Mouse (Mus musculus) hindbrain, embryonic 12.5 days (tissue): ENCODE results near the gene Iqcf4. TPM values are rescaled to one million over a fixed set of nuclear protein-coding genes. Genes with fewer than 3 reads are reported as not detected.

Experiments
- ATAC-seq: fragments of 200-750 bp; cut with Nextera tagmentation; 2 replicates; pipeline ENCODE4 v1.8.0; 2017; ENCODE audit warnings: moderate TSS enrichment; ENCODE audit not compliant: low FRiP score
- H3K27ac ChIP-seq: fragments of 300-500 bp; sonication (generic); 2 replicates; pipeline ENCODE4 v1.5.1; 2016; ENCODE audit warnings: mild to moderate bottlenecking
- H3K27me3 ChIP-seq: fragments of 300-500 bp; sonication (generic); 2 replicates; pipeline ENCODE4 v1.6.1; 2016; ENCODE audit warnings: mild to moderate bottlenecking
- H3K36me3 ChIP-seq: fragments of 300-500 bp; sonication (generic); 2 replicates; pipeline ENCODE4 v1.6.1; 2016; ENCODE audit warnings: mild to moderate bottlenecking
- H3K4me1 ChIP-seq: fragments of 300-500 bp; sonication (generic); 2 replicates; pipeline ENCODE4 v1.6.1; 2016
- H3K4me2 ChIP-seq: fragments of 300-500 bp; sonication (generic); replicated peaks from 2 replicates; pipeline ENCODE4 v1.6.1; 2016; ENCODE audit warnings: mild to moderate bottlenecking
- H3K4me3 ChIP-seq: fragments of 300-500 bp; sonication (generic); 2 replicates; pipeline ENCODE4 v1.5.1; 2016; ENCODE audit warnings: mild to moderate bottlenecking
- H3K9ac ChIP-seq: fragments of 300-500 bp; sonication (generic); 2 replicates; pipeline ENCODE4 v1.6.1; 2016; ENCODE audit warnings: mild to moderate bottlenecking, moderate library complexity
- H3K9me3 ChIP-seq: fragments of 300-500 bp; sonication (generic); replicated peaks from 2 replicates; pipeline ENCODE4 v1.6.1; 2016; ENCODE audit warnings: mild to moderate bottlenecking
- WGBS: fragments of 180-500 bp; shearing (Covaris S2); methylation state at CpG from one replicate; pipeline ENCODE4 v1.1.7; 2016; 5-methylcytosine and 5-hydroxymethylcytosine counted together
- polyA plus RNA-seq: library from polyadenylated mRNA; unstranded; fragments of >200 nt; fragmentation: Nextera tagmentation; extraction: Ambion mirVana; gene quantifications from 2 replicates; pipeline ENCODE4 v1.2.1, GENCODE M21; 2016

Iqcf4 gene
- polyA plus RNA-seq, 1 experiment from 2014 or later: not detected

DNA sequence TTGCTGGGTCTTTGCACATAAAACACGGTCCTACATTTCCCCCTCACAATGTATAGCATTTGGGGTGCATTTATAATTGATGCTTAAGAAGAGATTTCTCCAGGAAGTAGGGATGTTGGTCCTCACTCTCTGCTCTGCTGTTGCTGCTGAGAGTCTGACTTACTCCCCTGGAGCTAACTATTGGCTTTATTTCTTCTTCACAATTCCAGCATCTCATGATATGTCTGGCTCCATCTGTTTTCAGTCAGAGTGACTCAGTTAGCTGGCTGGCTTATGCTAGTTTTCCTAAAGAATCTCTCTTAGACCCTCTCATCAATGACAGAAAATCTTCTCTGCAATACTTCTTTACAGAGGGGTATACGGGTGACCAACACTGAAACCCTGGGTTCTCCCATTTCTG lies 5.3 kb upstream of the Iqcf4 start:
- Histone ChIP-seq H3K4me3 (no peak overlapping the region), H3K27me3 (no peaks in the 10 kb centered on the region), H3K27ac (no peak overlapping the region), H3K9me3 (no peaks in the 10 kb centered on the region), H3K36me3 (no peaks in the 10 kb centered on the region), H3K9ac (no peak overlapping the region), H3K4me1 (no peaks in the 10 kb centered on the region), H3K4me2 (no peak overlapping the region)
- 92% methylated on average over 2 of the region's 2 CpGs for WGBS
- no peak for ATAC-seq

DNA sequence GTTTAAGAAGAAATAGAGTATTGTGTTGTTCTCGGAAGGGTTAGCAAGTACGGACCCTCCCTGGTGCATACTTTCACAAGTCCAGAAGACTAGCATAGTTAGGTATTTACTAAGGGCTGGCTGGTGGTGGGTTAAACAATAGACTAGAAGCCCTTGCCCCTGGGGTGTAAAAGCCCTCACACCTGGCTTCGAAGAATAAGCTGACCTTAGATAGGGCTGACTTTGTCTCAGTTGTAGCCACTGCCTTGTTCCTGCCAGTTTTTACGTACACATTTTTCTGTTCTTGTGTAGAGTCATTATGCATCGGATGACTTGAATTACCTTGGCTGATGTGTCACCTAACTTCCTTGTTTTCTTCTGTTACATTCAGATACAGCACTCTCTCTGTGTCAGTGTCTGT lies 2.6 kb upstream of the Iqcf4 start:
- H3K4me3 ChIP-seq: no peak overlapping the region
- no peak overlapping the region for H3K27ac ChIP-seq
- H3K9ac ChIP-seq: no peak overlapping the region
- H3K36me3 ChIP-seq: no peaks in the 10 kb centered on the region
- H3K27me3 ChIP-seq: no peaks in the 10 kb centered on the region
- 88% methylated on average over 5 of the region's 5 CpGs for WGBS
- ATAC-seq: no peak
- H3K4me2 ChIP-seq: no peak overlapping the region
- H3K4me1 ChIP-seq: no peaks in the 10 kb centered on the region
- no peaks in the 10 kb centered on the region for H3K9me3 ChIP-seq

DNA sequence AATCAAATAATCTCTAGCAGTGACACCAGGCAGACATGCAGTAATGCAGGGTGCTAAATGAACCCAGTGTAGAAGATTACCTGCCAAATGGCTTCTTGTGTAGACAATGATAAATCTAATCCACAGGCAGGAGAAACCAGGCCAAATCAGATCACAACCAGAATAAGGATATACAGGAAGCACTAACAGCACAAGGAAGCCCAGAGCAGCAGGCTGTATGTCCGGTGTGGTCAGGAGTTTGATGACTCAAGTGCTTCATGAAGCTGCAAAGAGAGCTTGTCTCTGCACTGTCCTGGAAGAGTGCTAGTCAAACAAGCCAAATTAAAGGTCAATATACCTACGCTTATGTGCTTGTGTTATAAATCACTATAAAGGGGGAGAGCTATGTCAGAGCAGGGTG lies 1.4 kb upstream of the Iqcf4 start:
- no peak overlapping the region for H3K9ac ChIP-seq
- no peaks in the 10 kb centered on the region for H3K4me1 ChIP-seq
- no peak overlapping the region for H3K4me2 ChIP-seq
- no peaks in the 10 kb centered on the region for H3K27me3 ChIP-seq
- WGBS: 94% methylated on average over 2 of the region's 2 CpGs
- H3K4me3 ChIP-seq: no peak overlapping the region
- H3K9me3 ChIP-seq: no peaks in the 10 kb centered on the region
- no peak overlapping the region for H3K27ac ChIP-seq
- no peaks in the 10 kb centered on the region for H3K36me3 ChIP-seq
- ATAC-seq: no peak

DNA sequence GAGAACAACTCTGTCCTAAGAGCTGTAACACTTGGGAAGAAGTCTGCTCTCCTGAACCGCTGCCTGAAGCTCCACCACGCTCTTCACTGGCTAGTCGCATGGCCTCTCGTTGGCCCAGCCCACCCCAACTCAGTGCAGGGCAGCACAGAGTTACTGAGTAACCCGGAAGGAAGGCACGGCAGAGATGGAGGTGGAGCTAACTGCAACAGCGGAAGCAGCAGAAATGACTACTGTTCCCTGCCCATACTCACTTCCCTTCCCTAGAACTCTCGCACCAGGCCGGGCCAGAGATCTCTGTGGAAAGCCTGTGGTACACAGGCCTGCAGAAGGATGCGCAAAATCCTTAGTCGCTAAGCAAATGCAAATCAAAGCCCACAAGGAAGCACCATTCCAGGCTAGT lies 4.4 kb downstream of the Iqcf4 start:
- H3K9me3 ChIP-seq: no peaks in the 10 kb centered on the region
- 63% methylated on average over 11 of the region's 11 CpGs for WGBS
- H3K36me3 ChIP-seq: no peaks in the 10 kb centered on the region
- H3K27ac ChIP-seq: no peak overlapping the region
- no peak overlapping the region for H3K4me2 ChIP-seq
- H3K27me3 ChIP-seq: no peaks in the 10 kb centered on the region
- H3K4me1 ChIP-seq: no peaks in the 10 kb centered on the region
- no peak overlapping the region for H3K9ac ChIP-seq
- no peak for ATAC-seq
- no peak overlapping the region for H3K4me3 ChIP-seq

DNA sequence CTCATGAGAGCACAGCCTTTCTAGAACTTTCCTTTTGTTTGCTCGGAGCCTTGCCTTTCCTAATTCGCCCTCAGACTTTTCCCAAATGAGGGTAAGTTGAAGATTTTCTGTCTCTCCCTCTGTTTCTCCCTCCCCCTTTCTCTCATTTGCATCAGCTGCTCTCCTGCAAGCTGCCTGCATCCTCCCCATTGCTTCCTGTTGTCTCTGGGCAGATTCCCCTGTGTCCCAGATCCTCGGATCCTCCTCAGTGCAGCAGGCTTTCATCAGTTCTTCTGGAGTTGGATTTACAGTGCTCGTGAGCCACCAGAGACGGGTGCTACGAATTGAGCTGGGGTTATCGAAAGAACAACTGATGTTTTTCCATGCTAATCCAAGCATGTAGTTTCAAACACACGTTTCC lies 6.8 kb downstream of the Iqcf4 start:
- no peaks in the 10 kb centered on the region for H3K27me3 ChIP-seq
- H3K9me3 ChIP-seq: no peaks in the 10 kb centered on the region
- no peak overlapping the region for H3K27ac ChIP-seq
- H3K4me2 ChIP-seq: no peak overlapping the region
- no peak overlapping the region for H3K9ac ChIP-seq
- WGBS: 83% methylated on average over 8 of the region's 8 CpGs
- H3K4me1 ChIP-seq: no peaks in the 10 kb centered on the region
- H3K4me3 ChIP-seq: no peak overlapping the region
- no peak for ATAC-seq
- H3K36me3 ChIP-seq: no peaks in the 10 kb centered on the region

DNA sequence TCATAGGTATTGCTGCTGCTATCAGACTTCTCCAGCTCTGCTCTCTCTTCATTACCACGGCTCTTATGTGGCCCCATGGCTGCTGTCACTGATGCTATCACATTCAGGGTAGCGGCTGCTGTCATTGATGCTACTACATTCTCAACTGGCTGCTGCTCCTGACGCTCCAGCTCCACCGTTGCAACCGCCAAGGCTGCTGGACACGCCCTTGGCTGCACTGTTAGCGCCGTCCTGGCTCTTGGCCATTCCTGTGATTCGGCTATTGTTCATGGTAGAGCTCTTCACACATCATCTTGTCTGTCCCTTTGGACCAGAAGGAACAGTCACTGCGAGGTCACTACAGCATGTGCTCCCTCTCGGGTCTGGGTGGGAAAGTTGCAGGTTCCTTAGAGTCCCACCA lies 8.5 kb downstream of the Iqcf4 start:
- Histone ChIP-seq H3K27me3 (no peaks in the 10 kb centered on the region), H3K4me3 (no peak overlapping the region), H3K27ac (no peak overlapping the region), H3K36me3 (no peaks in the 10 kb centered on the region), H3K4me2 (no peak overlapping the region), H3K9ac (no peak overlapping the region), H3K9me3 (no peaks in the 10 kb centered on the region), H3K4me1 (no peaks in the 10 kb centered on the region)
- 91% methylated on average over 11 of the region's 11 CpGs for WGBS
- no peak for ATAC-seq

DNA sequence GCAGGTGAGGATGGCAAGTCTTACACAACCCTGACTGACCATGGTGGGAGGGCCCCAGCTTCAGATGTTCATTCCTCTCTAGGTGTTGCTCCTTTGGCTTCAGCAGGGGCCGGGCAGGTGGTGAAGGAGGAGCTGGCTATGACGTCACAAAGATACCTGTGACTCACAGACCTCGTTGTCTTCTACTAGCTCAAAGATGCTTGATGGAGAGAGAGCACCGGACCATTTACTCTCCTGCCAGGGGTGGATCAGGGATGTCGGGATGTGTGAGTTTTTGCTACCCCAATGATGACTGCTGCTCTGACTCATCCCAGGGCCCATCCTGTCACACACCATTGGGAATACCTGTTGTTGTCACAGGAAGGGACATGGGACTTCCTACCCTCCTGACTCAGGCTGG lies 9.3 kb downstream of the Iqcf4 start, which contains the start of gene Iqcf3:
Gene Iqcf3, minus strand, starts transcription at position 101 of the 400 bp plus-strand sequence.
- H3K4me3 ChIP-seq: no peak within 1 kb of the TSS
- no peaks in the 10 kb centered on the region for H3K4me1 ChIP-seq
- no peaks in the 10 kb centered on the region for H3K27me3 ChIP-seq
- 86% methylated on average over 5 of the region's 5 CpGs for WGBS
- no peaks in the 10 kb centered on the region for H3K9me3 ChIP-seq
- no peaks in the 10 kb centered on the region for H3K36me3 ChIP-seq
- no peak for ATAC-seq
- no peak within 1 kb of the TSS for H3K4me2 ChIP-seq
- H3K27ac ChIP-seq: no peak within 1 kb of the TSS
- H3K9ac ChIP-seq: no peak within 1 kb of the TSS

DNA sequence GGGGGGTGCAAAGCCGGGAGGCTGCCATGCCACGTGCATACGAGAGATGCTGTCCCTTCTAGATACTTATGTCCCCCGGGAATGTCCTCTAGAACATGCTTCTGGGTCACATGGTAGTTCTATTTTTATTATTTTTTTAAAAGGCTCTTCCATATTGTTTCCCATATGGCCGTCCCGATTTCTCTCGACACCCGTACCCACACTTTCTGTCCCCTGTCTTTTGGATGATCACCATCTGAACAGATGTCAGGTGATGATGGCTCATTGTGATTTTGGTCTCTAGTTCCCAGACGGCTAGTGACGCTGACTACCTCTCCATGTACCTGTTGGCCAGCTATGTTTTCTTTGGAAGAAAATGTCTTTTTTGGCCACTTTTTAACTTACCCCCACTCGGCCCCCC lies 35.8 kb downstream of the Iqcf4 start:
- H3K4me2 ChIP-seq: no peak overlapping the region
- H3K9ac ChIP-seq: no peak overlapping the region
- no peaks in the 10 kb centered on the region for H3K9me3 ChIP-seq
- H3K4me1 ChIP-seq: no peaks in the 10 kb centered on the region
- no peak overlapping the region for H3K27ac ChIP-seq
- H3K36me3 ChIP-seq: no peaks in the 10 kb centered on the region
- 94% methylated on average over 11 of the region's 11 CpGs for whole genome bisulfite sequencing
- H3K27me3 ChIP-seq: no peaks in the 10 kb centered on the region
- no peak for ATAC-seq
- no peak overlapping the region for H3K4me3 ChIP-seq

DNA sequence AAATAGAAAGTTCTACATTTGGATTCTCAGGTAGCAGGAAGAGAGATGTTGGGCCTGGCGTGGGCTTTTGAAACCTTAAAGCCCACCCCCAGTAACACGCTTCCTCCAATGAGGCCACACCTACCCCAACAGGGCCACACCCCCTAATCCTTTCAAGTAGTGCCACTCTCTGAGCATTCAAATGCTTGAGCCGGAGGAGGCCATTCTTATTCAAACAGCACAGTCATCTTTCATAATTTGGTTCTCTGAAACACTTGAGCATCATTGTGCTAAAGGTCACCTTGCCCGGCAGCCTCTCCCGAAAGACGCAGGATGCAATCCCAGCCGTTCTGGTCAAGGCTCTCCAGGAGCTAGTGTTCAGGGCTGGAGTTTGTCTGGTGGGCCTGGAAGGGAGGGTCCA lies 36.5 kb downstream of the Iqcf4 start:
- 95% methylated on average over 7 of the region's 7 CpGs for WGBS
- Histone ChIP-seq H3K9ac (no peak overlapping the region), H3K27me3 (no peaks in the 10 kb centered on the region), H3K4me3 (no peak overlapping the region), H3K4me1 (no peaks in the 10 kb centered on the region), H3K27ac (no peak overlapping the region), H3K9me3 (no peaks in the 10 kb centered on the region), H3K4me2 (no peak overlapping the region), H3K36me3 (no peaks in the 10 kb centered on the region)
- no peak for ATAC-seq

DNA sequence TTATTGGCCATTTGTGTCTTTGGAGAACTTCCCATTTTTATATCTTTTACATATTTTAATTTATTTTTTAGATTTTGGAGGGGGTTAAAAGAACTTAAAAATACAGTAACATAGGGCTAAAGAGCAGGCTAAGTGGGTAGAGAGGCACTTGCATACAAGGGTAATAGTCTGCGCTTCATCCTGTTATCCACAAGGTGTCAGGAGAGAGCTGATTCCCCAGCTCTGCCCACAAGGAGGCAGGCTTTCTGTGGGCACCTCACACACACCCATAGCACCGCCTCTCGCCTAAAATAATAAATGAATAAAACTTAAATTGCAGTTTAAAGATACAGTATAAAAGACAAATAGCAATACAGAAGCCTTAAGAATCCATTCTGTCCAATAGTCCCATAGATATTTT lies 39.0 kb downstream of the Iqcf4 start:
- H3K27ac ChIP-seq: no peak overlapping the region
- no peaks in the 10 kb centered on the region for H3K27me3 ChIP-seq
- H3K4me3 ChIP-seq: no peak overlapping the region
- H3K36me3 ChIP-seq: no peaks in the 10 kb centered on the region
- H3K9ac ChIP-seq: no peak overlapping the region
- no peak for ATAC-seq
- H3K9me3 ChIP-seq: no peaks in the 10 kb centered on the region
- 38% methylated on average over 3 of the region's 3 CpGs for WGBS
- H3K4me2 ChIP-seq: no peak overlapping the region
- no peaks in the 10 kb centered on the region for H3K4me1 ChIP-seq

DNA sequence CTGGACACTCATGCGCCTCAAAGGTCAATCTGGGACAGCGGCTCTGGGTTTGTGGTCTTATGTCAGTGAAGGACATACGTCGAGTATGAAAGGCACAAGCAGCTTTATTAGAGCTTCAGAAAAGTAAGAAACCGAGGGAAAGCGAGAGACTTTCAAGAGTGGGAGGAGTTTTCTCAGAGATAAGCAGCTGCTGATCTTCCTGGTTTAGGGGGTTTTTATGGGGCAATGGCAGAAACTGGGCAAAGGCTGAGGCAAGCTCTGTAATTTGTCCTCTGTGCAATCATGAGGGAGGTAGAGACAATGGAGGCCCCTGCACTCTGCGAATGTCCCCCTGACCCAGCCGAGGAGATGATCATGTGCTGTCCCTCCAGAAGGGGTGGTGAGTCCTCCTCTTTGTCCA lies 50.9 kb downstream of the Iqcf4 start:
- H3K9ac ChIP-seq: no peak overlapping the region
- 83% methylated on average over 8 of the region's 8 CpGs for WGBS
- no peak for ATAC-seq
- H3K36me3 ChIP-seq: no peaks in the 10 kb centered on the region
- H3K27ac ChIP-seq: no peak overlapping the region
- H3K4me2 ChIP-seq: no peak overlapping the region
- no peaks in the 10 kb centered on the region for H3K27me3 ChIP-seq
- no peaks in the 10 kb centered on the region for H3K9me3 ChIP-seq
- no peak overlapping the region for H3K4me3 ChIP-seq
- no peaks in the 10 kb centered on the region for H3K4me1 ChIP-seq

DNA sequence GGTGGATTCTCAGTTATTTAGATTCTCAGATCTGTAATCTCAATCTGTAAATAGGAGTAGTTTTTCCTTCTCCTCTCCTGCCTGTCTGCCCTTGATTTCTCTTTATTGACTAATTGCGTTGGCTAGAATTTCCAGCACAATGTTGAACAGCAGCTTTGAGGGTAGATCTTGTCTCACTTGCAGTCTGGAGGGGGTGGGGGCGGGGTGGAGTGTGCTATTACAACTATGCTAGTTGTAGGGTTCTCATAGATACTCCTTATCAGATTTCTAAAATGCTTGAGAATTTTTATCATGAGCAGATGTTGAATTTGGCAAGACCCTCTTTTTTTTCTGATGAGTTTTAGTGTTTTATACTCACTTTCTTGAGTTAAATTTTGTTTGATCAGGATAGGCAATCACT lies 51.4 kb downstream of the Iqcf4 start:
- H3K36me3 ChIP-seq: no peaks in the 10 kb centered on the region
- no peak overlapping the region for H3K27ac ChIP-seq
- no peak for ATAC-seq
- whole genome bisulfite sequencing: 76% methylated on average over 2 of the region's 2 CpGs
- no peak overlapping the region for H3K9ac ChIP-seq
- H3K4me3 ChIP-seq: no peak overlapping the region
- H3K4me2 ChIP-seq: no peak overlapping the region
- H3K9me3 ChIP-seq: no peaks in the 10 kb centered on the region
- H3K4me1 ChIP-seq: no peaks in the 10 kb centered on the region
- H3K27me3 ChIP-seq: no peaks in the 10 kb centered on the region
